Mouse (Mus musculus) ES-E14 (cell line): ENCODE data around the gene Erh. TPM values are rescaled to one million over a fixed set of nuclear protein-coding genes. Genes with fewer than 3 reads are reported as not detected.
A peak's percentile ranks its signal among the peaks of the same experiment; 100 is the strongest.

Experiments used
- DNase-seq: peaks from one replicate; pipeline ENCODE4 v3.0.0-alpha.2; 2013; ENCODE audit warnings: low read depth, low spot score
- H3K27ac ChIP-seq: 2 replicates; pipeline ENCODE4 v1.5.1; 2012; ENCODE audit warnings: low read depth, mild to moderate bottlenecking, low read length, moderate library complexity, mixed read lengths; ENCODE audit not compliant: poor library complexity, insufficient read depth, severe bottlenecking
- H3K36me3 ChIP-seq: 2 replicates; pipeline ENCODE4 v1.6.1; 2012; ENCODE audit warnings: mild to moderate bottlenecking, low read length, moderate library complexity, mixed read lengths; ENCODE audit not compliant: control insufficient read depth, poor library complexity, insufficient read depth, severe bottlenecking
- H3K4me1 ChIP-seq, 2 experiments: fragments of 150-350 bp in 1 of 2; sonication (generic) in 1 of 2; 2 replicates each; pipeline ENCODE4 v1.6.1; 2012; ENCODE audit warnings: low read length in 2 of 2, mild to moderate bottlenecking in 1 of 2, mixed read lengths in 1 of 2; ENCODE audit not compliant: control insufficient read depth in 2 of 2, insufficient read depth in 2 of 2, poor library complexity in 1 of 2
- H3K4me3 ChIP-seq, 2 experiments: fragments of 150-350 bp in 1 of 2; sonication (generic) in 1 of 2; 2 replicates each; pipeline ENCODE4 v1.5.1; 2012; ENCODE audit warnings: low read length in 2 of 2, low read depth in 1 of 2, mild to moderate bottlenecking in 1 of 2, mixed read lengths in 1 of 2; ENCODE audit not compliant: insufficient read depth in 1 of 2, poor library complexity in 1 of 2, severe bottlenecking in 1 of 2
- H3K9ac ChIP-seq: 2 replicates; pipeline ENCODE4 v1.6.1; 2012; ENCODE audit warnings: low read depth, mild to moderate bottlenecking, low read length, mixed read lengths; ENCODE audit not compliant: poor library complexity, insufficient read depth, severe bottlenecking
- H3K9me3 ChIP-seq: fragments of 150-350 bp; sonication (generic); 2 replicates; pipeline ENCODE4 v1.6.1; 2012; ENCODE audit warnings: low read depth, mild to moderate bottlenecking, low read length; ENCODE audit not compliant: control insufficient read depth, insufficient read depth
- CHD2 ChIP-seq: IDR thresholded peaks from 2 replicates; pipeline ENCODE4 v1.6.1; 2014; ENCODE audit warnings: mild to moderate bottlenecking, low read depth, low read length, inconsistent platforms
- HCFC1 ChIP-seq: IDR thresholded peaks from 2 replicates; pipeline ENCODE4 v1.6.1; 2012; ENCODE audit warnings: low read length, inconsistent platforms, borderline replicate concordance; ENCODE audit not compliant: insufficient read depth
- MAFK ChIP-seq: IDR thresholded peaks from 2 replicates; pipeline ENCODE4 v1.6.1; 2014; ENCODE audit warnings: mild to moderate bottlenecking, low read depth, low read length, inconsistent platforms; ENCODE audit not compliant: insufficient read depth
- ZC3H11A ChIP-seq: IDR thresholded peaks from 2 replicates; pipeline ENCODE4 v1.6.1; 2012; ENCODE audit warnings: low read depth, mild to moderate bottlenecking, inconsistent platforms, low read length, borderline replicate concordance
- ZNF384 ChIP-seq: IDR thresholded peaks from 2 replicates; pipeline ENCODE4 v1.6.1; 2012; ENCODE audit warnings: low read depth, low read length, inconsistent platforms
- in situ Hi-C, 2 experiments: fragments of 600-800 bp; cut with MboI; formaldehyde crosslinking; loops; one replicate each; pipeline ENCODE4 v1.15.1; 2025; ENCODE audit warnings: low sequenced_read_pairs in 2 of 2, inconsistent platforms in 1 of 2; ENCODE audit not compliant: unreplicated experiment in 2 of 2
- total RNA-seq: library from RNA; depleted of rRNA; stranded (reverse); fragments of 300-350 nt; gene quantifications from 2 replicates; pipeline ENCODE4 v1.2.3, GENCODE M21; 2012

Gene Erh
- total RNA-seq, 1 experiment = 353 TPM

GRCm38 (mm10) chr12:80673170-80673569 lies 29.0 kb upstream of the Erh start:
- TF ChIP-seq ZNF384 = no peak
- no peak for TF ChIP-seq HCFC1
- no peak for TF ChIP-seq MAFK
- TF ChIP-seq ZC3H11A = no peak
- in situ Hi-C loops = no loop called here
- H3K36me3 ChIP-seq = peaks cover 8% of the 10 kb centered on the region
- peak; percentile 53 for DNase-seq
- H3K4me3 ChIP-seq = no peak overlapping the region
- H3K27ac ChIP-seq = no peak overlapping the region
- no peaks in the 10 kb centered on the region for H3K9me3 ChIP-seq
- no peak overlapping the region for H3K9ac ChIP-seq
- H3K4me1 ChIP-seq = no peaks in the 10 kb centered on the region

- Histone ChIP-seq H3K27ac (no peak overlapping the region), H3K9ac (no peak overlapping the region), H3K4me3 (no peak overlapping the region), H3K9me3 (no peaks in the 10 kb centered on the region), H3K4me1 (no peaks in the 10 kb centered on the region), H3K36me3 (peaks cover 6% of the 10 kb centered on the region)
- in situ Hi-C loops = no loop called here
- no peak for DNase-seq
- TF ChIP-seq MAFK = no peak
- no peak for TF ChIP-seq ZNF384
- TF ChIP-seq CHD2 = no peak
- no peak for TF ChIP-seq HCFC1
Measured at GRCm38 (mm10) chr12:80668391-80668790, 24.2 kb upstream of the Erh start.

GRCm38 (mm10) chr12:80663935-80664334 lies 19.8 kb upstream of the Erh start:
- H3K4me1 ChIP-seq = no peaks in the 10 kb centered on the region
- no peak overlapping the region for H3K4me3 ChIP-seq
- in situ Hi-C loops = no loop called here
- peaks cover 4% of the 10 kb centered on the region for H3K36me3 ChIP-seq
- no peak for DNase-seq
- TF ChIP-seq ZNF384 (no peak), MAFK (no peak), HCFC1 (no peak), ZC3H11A (no peak), CHD2 (no peak)
- H3K27ac ChIP-seq = no peak overlapping the region
- H3K9me3 ChIP-seq = no peaks in the 10 kb centered on the region
- H3K9ac ChIP-seq = no peak overlapping the region

- Histone ChIP-seq H3K9ac (no peak overlapping the region), H3K36me3 (peaks cover 2% of the 10 kb centered on the region), H3K9me3 (no peaks in the 10 kb centered on the region), H3K27ac (no peak overlapping the region), H3K4me1 (no peaks in the 10 kb centered on the region), H3K4me3 (no peak overlapping the region)
- TF ChIP-seq CHD2 = no peak
- TF ChIP-seq HCFC1 = no peak
- no peak for TF ChIP-seq MAFK
- no peak for TF ChIP-seq ZC3H11A
- DNase-seq = no peak
- in situ Hi-C loops = no loop called here
Measured at GRCm38 (mm10) chr12:80662322-80662721, 18.2 kb upstream of the Erh start.

DNA sequence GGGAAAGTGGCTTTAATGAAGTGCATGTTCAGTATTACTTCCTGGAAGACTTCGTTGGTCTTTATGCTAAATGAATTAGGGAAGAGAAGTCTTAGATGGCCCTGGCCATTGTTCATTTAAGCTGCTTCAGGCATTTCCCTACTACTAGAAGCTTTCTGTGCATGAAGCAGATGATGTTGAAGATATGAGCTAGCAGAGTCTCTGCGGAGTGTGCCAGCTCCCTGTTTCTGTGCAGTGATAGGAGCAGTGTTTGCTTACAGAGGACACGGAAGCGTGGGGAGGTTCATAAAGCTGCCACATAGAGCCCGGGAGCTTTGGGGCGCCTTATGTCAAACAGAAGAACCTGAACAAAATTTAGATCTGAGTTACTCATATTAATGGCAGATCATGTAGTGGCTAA lies 14.5 kb upstream of the Erh start:
- Histone ChIP-seq H3K9me3 (no peaks in the 10 kb centered on the region), H3K27ac (no peak overlapping the region), H3K4me1 (no peaks in the 10 kb centered on the region), H3K9ac (no peak overlapping the region), H3K36me3 (no peaks in the 10 kb centered on the region; the same call in none of the 2 replicates), H3K4me3 (no peak overlapping the region)
- DNase-seq = no peak
- in situ Hi-C loops = no loop called here
- TF ChIP-seq ZC3H11A = no peak
- no peak for TF ChIP-seq ZNF384
- TF ChIP-seq CHD2 = no peak
- TF ChIP-seq MAFK = no peak
- TF ChIP-seq HCFC1 = no peak
